Mouse (Mus musculus) lung, postnatal 25 days (tissue): Measurements from ENCODE around the gene Aspa.

Experiments used
- DNase-seq: peaks from one replicate; pipeline ENCODE4 v3.0.0; 2022; ENCODE audit warnings: low spot score

Aspa gene

DNA sequence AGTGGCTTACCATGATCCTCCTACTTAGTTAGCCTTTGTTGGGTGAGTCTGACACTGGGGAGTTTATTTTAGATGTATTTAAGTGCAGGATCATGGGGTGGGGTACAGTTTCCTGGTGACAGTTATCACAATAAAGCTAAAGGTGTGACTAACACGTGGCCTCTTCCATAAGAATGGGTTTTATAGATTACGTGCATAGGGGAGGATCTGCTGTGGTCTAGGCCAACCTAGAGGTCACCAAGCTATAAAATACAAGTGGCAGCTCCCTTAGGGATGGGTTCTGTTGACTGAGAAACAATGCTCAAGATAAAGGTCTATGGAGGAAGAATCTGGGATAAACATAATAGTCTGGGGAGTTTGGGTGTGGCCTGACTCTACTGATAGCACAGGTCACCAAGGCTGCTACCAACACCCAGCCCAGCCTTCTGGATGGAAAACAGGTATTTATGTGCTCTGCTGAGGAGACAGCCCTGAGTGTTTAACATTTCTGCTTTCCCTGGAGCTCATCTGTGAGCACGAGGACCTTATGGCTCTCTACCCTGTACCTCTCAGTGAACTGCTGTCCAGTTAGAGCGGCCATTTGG lies 71.9 kb downstream of the Aspa start:
- DNase-seq = no peak
